Mouse (Mus musculus): ENCODE measurements around the gene Gdf15. TPM values are rescaled to one million over a fixed set of nuclear protein-coding genes. Genes with fewer than 3 reads are reported as not detected.

Gdf15 gene
- polyA plus RNA-seq (2012; rRNA removed) = 6.7 and 7.5 TPM in 2 replicates

GRCm38 (mm10) chr8:70632346-70632892 lies at the start of gene Gdf15:
Gene Gdf15 (minus strand): TSS chr8:70632456.
- no peak within 1 kb of the TSS for H3K4me3 ChIP-seq (ENCODE audit: control insufficient read depth, insufficient read depth, low read length)
- peaks cover 16% of the 10 kb centered on the region for H3K4me1 ChIP-seq (replicated peaks; ENCODE audit: control insufficient read depth, insufficient read depth, low read length)
- H3K27ac ChIP-seq (ENCODE audit: control insufficient read depth, insufficient read depth, low read length) = no peak within 1 kb of the TSS

GRCm38 (mm10) chr8:70681410-70681809 lies 49.2 kb upstream of the Gdf15 start:
- H3K36me3 ChIP-seq (ENCODE audit: control insufficient read depth, insufficient read depth, low read length) = 0 out of 2 replicates have a peak, but pooled peaks cover 3% of the 10 kb centered on the region
- H3K27ac ChIP-seq (ENCODE audit: control insufficient read depth, insufficient read depth, low read length) = no peak overlapping the region
- H3K4me1 ChIP-seq (replicated peaks; ENCODE audit: control insufficient read depth, insufficient read depth, low read length) = peaks cover 4% of the 10 kb centered on the region; the same call in 1 of the 2 replicates
- TF ChIP-seq POLR2A (IDR thresholded peaks at IDR 0.05; ENCODE audit: control insufficient read depth, extremely low read depth, insufficient read depth, low read length, poor library complexity) = no peak
- TF ChIP-seq CTCF (IDR thresholded peaks at IDR 0.05; ENCODE audit: borderline replicate concordance, control insufficient read depth, extremely low read depth, insufficient read depth, low read length, poor library complexity) = no peak
- 96% methylated on average over 3 of the region's 3 CpGs for WGBS
- no peaks in the 10 kb centered on the region for H3K27me3 ChIP-seq (ENCODE audit: control insufficient read depth, insufficient read depth, low read length)
- H3K4me3 ChIP-seq (ENCODE audit: control insufficient read depth, insufficient read depth, low read length) = no peak overlapping the region
- no peak for DNase-seq

More at GRCm38 (mm10) chr8:70632346-70632892, at the start of gene Gdf15:
- 93% methylated on average over 6 of the region's 6 CpGs for WGBS
- TF ChIP-seq POLR2A (IDR thresholded peaks at IDR 0.05; ENCODE audit: control insufficient read depth, extremely low read depth, insufficient read depth, low read length, poor library complexity) = peak; percentile 3; the same call in 1 of the 2 replicates
- TF ChIP-seq CTCF (IDR thresholded peaks at IDR 0.05; ENCODE audit: borderline replicate concordance, control insufficient read depth, extremely low read depth, insufficient read depth, low read length, poor library complexity) = no peak
- Histone ChIP-seq H3K27me3 (ENCODE audit: control insufficient read depth, insufficient read depth, low read length) (no peaks in the 10 kb centered on the region), H3K36me3 (ENCODE audit: control insufficient read depth, insufficient read depth, low read length) (no peaks in the 10 kb centered on the region)
- DNase-seq = no peak

GRCm38 (mm10) chr8:70680039-70680438 lies 47.8 kb upstream of the Gdf15 start:
- TF ChIP-seq CTCF (IDR thresholded peaks at IDR 0.05; ENCODE audit: borderline replicate concordance, control insufficient read depth, extremely low read depth, insufficient read depth, low read length, poor library complexity) = no peak
- TF ChIP-seq POLR2A (IDR thresholded peaks at IDR 0.05; ENCODE audit: control insufficient read depth, extremely low read depth, insufficient read depth, low read length, poor library complexity) = no peak
- Histone ChIP-seq H3K27me3 (ENCODE audit: control insufficient read depth, insufficient read depth, low read length) (no peaks in the 10 kb centered on the region), H3K36me3 (ENCODE audit: control insufficient read depth, insufficient read depth, low read length) (0 out of 2 replicates have a peak, but pooled peaks cover 3% of the 10 kb centered on the region), H3K27ac (ENCODE audit: control insufficient read depth, insufficient read depth, low read length) (no peak overlapping the region), H3K4me1 (replicated peaks; ENCODE audit: control insufficient read depth, insufficient read depth, low read length) (peaks cover 17% of the 10 kb centered on the region), H3K4me3 (ENCODE audit: control insufficient read depth, insufficient read depth, low read length) (no peak overlapping the region)
- 65% methylated on average over 3 of the region's 3 CpGs for WGBS
- no peak for DNase-seq

DNA sequence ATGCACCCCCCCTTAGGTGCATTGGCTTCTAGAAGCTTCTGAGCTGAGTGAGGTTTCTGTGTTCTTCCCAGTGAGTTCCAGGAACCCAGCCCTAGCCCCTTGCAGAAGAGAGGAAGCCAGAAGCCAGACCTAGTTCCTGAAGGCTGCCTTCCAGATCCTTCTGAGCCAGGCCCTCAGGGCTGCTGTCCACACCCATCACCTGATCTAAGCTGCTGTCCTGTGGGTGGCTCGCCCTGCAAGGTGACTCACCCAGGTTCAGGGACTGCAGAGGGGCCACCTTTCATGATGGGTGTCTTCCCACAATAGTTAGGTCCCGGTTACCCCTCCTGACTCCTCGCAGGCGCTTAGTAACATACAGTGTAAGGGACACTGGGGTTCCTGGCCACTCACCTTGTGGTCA lies 47.1 kb upstream of the Gdf15 start:
- no peak overlapping the region for H3K27ac ChIP-seq (ENCODE audit: control insufficient read depth, insufficient read depth, low read length)
- DNase-seq = no peak
- H3K4me3 ChIP-seq (ENCODE audit: control insufficient read depth, insufficient read depth, low read length) = no peak overlapping the region

DNA sequence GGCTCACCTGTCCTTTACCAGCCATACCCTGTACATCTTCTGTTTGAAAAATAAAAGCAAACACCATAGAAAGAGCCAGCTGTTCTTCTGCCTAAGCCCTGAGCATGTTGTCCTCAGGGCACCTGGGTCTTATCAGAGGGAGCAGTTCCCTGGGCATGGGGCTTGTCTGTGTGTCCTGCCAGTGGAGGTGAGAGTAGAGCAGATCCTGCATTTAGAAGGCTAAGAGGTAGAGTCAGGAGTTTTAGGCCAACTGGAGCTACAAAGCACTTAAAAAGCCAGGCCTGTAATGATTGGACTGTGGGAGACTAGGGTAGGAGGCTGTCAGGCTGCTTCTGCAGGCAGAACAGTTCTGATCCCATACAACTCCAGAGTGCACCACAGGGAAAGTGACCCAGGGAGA lies 46.4 kb upstream of the Gdf15 start:
- H3K27me3 ChIP-seq (ENCODE audit: control insufficient read depth, insufficient read depth, low read length) = no peaks in the 10 kb centered on the region
- no peak for TF ChIP-seq POLR2A (IDR thresholded peaks at IDR 0.05; ENCODE audit: control insufficient read depth, extremely low read depth, insufficient read depth, low read length, poor library complexity)
- no peak for TF ChIP-seq CTCF (IDR thresholded peaks at IDR 0.05; ENCODE audit: borderline replicate concordance, control insufficient read depth, extremely low read depth, insufficient read depth, low read length, poor library complexity)
- 0 out of 2 replicates have a peak, but pooled peaks cover 3% of the 10 kb centered on the region for H3K36me3 ChIP-seq (ENCODE audit: control insufficient read depth, insufficient read depth, low read length)
- H3K27ac ChIP-seq (ENCODE audit: control insufficient read depth, insufficient read depth, low read length) = no peak overlapping the region
- no peak for DNase-seq
- peaks cover 30% of the 10 kb centered on the region for H3K4me1 ChIP-seq (replicated peaks; ENCODE audit: control insufficient read depth, insufficient read depth, low read length)
- H3K4me3 ChIP-seq (ENCODE audit: control insufficient read depth, insufficient read depth, low read length) = no peak overlapping the region

More for the DNA sequence above, 47.1 kb upstream of the Gdf15 start:
- 0 out of 2 replicates have a peak, but pooled peaks cover 3% of the 10 kb centered on the region for H3K36me3 ChIP-seq (ENCODE audit: control insufficient read depth, insufficient read depth, low read length)
- 91% methylated on average over 4 of the region's 4 CpGs for WGBS
- TF ChIP-seq CTCF (IDR thresholded peaks at IDR 0.05; ENCODE audit: borderline replicate concordance, control insufficient read depth, extremely low read depth, insufficient read depth, low read length, poor library complexity) (no peak), POLR2A (IDR thresholded peaks at IDR 0.05; ENCODE audit: control insufficient read depth, extremely low read depth, insufficient read depth, low read length, poor library complexity) (no peak)
- H3K27me3 ChIP-seq (ENCODE audit: control insufficient read depth, insufficient read depth, low read length) = no peaks in the 10 kb centered on the region
- H3K4me1 ChIP-seq (replicated peaks; ENCODE audit: control insufficient read depth, insufficient read depth, low read length) = peaks cover 24% of the 10 kb centered on the region

DNA sequence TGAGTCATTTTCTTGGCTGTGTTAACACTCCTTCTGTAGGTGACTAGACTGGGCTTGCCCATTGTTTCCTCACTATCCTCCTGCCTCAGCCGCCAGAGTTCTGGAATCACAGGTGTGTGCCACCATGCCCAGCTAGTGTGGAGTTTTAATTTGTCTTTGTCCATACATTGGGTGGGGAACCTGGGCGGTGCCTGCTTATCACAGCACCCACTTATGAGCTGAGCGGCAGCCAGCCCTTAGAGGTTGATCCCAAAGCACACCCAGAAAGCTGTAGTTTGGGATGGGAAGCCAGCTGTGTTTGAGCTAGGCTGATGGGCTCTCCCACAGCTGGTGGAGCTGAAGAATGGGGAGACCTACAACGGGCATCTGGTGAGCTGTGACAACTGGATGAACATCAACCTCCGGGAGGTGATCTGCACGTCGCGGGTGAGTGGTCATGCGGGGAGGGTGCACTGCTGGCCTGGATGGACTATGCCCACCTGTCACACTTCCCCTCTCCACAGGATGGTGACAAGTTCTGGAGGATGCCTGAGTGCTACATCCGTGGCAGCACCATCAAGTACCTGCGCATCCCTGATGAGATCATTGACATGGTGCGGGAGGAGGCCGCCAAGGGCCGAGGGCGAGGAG lies 45.3 kb upstream of the Gdf15 start:
- WGBS = 96% methylated on average over 15 of the region's 15 CpGs
- Histone ChIP-seq H3K27ac (ENCODE audit: control insufficient read depth, insufficient read depth, low read length) (no peak overlapping the region), H3K36me3 (ENCODE audit: control insufficient read depth, insufficient read depth, low read length) (0 out of 2 replicates have a peak, but pooled peaks cover 3% of the 10 kb centered on the region), H3K27me3 (ENCODE audit: control insufficient read depth, insufficient read depth, low read length) (no peaks in the 10 kb centered on the region), H3K4me1 (replicated peaks; ENCODE audit: control insufficient read depth, insufficient read depth, low read length) (peaks cover 33% of the 10 kb centered on the region), H3K4me3 (ENCODE audit: control insufficient read depth, insufficient read depth, low read length) (no peak overlapping the region)
- TF ChIP-seq CTCF (IDR thresholded peaks at IDR 0.05; ENCODE audit: borderline replicate concordance, control insufficient read depth, extremely low read depth, insufficient read depth, low read length, poor library complexity) = no peak
- no peak for TF ChIP-seq POLR2A (IDR thresholded peaks at IDR 0.05; ENCODE audit: control insufficient read depth, extremely low read depth, insufficient read depth, low read length, poor library complexity)
- DNase-seq = no peak

Data from thymus, adult 2 months (tissue).